Mouse (Mus musculus): ENCODE measurements around the gene Mrps12. TPM values are rescaled to one million over a fixed set of nuclear protein-coding genes. Genes with fewer than 3 reads are reported as not detected.
A peak's percentile ranks its signal among the peaks of the same experiment; 100 is the strongest.

Mrps12 gene
- total and polyA plus RNA-seq, 3 experiments, result 126 to 137 TPM; not detected in 1

DNA sequence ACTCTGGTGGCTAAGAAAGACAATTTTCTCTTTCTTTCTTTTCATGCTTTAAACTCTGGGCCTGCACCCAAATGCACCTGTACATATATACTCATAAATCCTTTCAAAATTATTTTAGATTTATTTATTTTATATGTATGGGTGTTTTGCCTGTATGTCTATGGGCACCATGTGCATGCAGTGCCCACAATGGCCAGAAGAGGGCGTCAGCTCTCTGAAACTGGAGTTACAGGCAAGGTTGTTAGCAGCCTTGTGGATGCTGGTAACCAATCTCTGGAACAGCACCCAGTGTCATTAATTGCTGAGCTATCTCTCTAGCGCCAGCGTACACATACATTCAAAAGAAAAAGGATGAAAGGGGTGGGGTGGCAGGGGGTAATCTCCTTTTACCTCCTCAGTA, 30.7 kb downstream of the Mrps12 start:
- no peaks in the 10 kb centered on the region for H3K79me2 ChIP-seq (ENCODE audit: control insufficient read depth, insufficient read depth, low read length, poor library complexity)
- no peak overlapping the region for H3K9ac ChIP-seq (ENCODE audit: control insufficient read depth, low read depth, low read length, poor library complexity, severe bottlenecking)
- no peak overlapping the region for H3K4me3 ChIP-seq (ENCODE audit: control insufficient read depth in 1 of 2, insufficient read depth in 1 of 2, low read depth in 2 of 2, low read length in 2 of 2)
- no peaks in the 10 kb centered on the region for H3K4me1 ChIP-seq (ENCODE audit: control insufficient read depth in 1 of 2, insufficient read depth in 2 of 2, low read length in 2 of 2)
- no peaks in the 10 kb centered on the region; a peak in 1 of 4 replicates for H3K27me3 ChIP-seq (ENCODE audit: control insufficient read depth in 1 of 2, insufficient read depth in 2 of 2, low read length in 2 of 2)
- TF ChIP-seq CTCF (IDR thresholded peaks at IDR 0.05 in 2 of 3, conservative IDR thresholded peaks at IDR 0.05 in 1 of 3; ENCODE audit: control insufficient read depth in 1 of 3, insufficient read depth in 1 of 3, low read depth in 2 of 3, low read length in 3 of 3, poor library complexity in 1 of 3, severe bottlenecking in 1 of 3) (peak; percentile 45 to 60 (median 48)), ZNF384 (IDR thresholded peaks at IDR 0.05; ENCODE audit: low read depth, low read length) (no peak), CHD2 (IDR thresholded peaks at IDR 0.05; ENCODE audit: low read length) (no peak), MXI1 (IDR thresholded peaks at IDR 0.05; ENCODE audit: low read depth, low read length) (no peak), MEF2A (IDR thresholded peaks at IDR 0.05; ENCODE audit: extremely low read depth, insufficient replicate concordance, low read depth, low read length, poor library complexity, severe bottlenecking) (no peak), ZMIZ1 (IDR thresholded peaks at IDR 0.05; ENCODE audit: low read depth, low read length) (no peak), E2F4 (IDR thresholded peaks at IDR 0.05; ENCODE audit: borderline replicate concordance, low read depth, low read length) (no peak), ZC3H11A (IDR thresholded peaks at IDR 0.05; ENCODE audit: low read depth, low read length) (no peak)
- H3K27ac ChIP-seq (ENCODE audit: control insufficient read depth, low read depth, low read length), result no peak overlapping the region
- no peaks in the 10 kb centered on the region for H3K36me3 ChIP-seq (ENCODE audit: control insufficient read depth in 1 of 2, insufficient read depth in 2 of 2, low read length in 2 of 2)
- DNase-seq (ENCODE audit: low read depth, low spot score), result peak; percentile 33
- H3K9me3 ChIP-seq (replicated peaks; ENCODE audit: insufficient read depth, low read length), result no peaks in the 10 kb centered on the region

DNA sequence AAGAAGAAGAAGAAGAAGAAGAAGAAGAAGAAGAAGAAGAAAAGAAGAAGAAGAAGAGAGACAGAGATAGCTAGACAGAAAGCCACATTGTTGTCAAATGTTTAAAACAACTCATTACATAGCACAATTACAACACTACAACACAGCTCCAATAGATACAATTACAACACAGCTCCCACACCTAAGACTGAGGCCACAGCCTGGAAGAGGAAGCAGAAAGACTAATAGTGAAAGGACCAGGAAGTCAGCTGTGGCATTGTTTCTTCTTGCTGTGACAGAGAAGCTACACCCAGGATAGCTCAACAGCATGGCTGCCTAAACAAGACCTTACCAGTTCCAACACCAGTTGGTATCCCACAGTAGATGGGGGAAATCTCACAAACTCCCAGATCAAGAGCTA, 32.2 kb downstream of the Mrps12 start:
- peak; percentile 10 for DNase-seq (ENCODE audit: low read depth, low spot score)
- no peaks in the 10 kb centered on the region for H3K9me3 ChIP-seq (replicated peaks; ENCODE audit: insufficient read depth, low read length)
- H3K36me3 ChIP-seq (ENCODE audit: control insufficient read depth in 1 of 2, insufficient read depth in 2 of 2, low read length in 2 of 2), result no peaks in the 10 kb centered on the region
- no peaks in the 10 kb centered on the region for H3K4me1 ChIP-seq (ENCODE audit: control insufficient read depth in 1 of 2, insufficient read depth in 2 of 2, low read length in 2 of 2)
- H3K79me2 ChIP-seq (ENCODE audit: control insufficient read depth, insufficient read depth, low read length, poor library complexity), result no peaks in the 10 kb centered on the region
- no peaks in the 10 kb centered on the region; a peak in 1 of 4 replicates for H3K27me3 ChIP-seq (ENCODE audit: control insufficient read depth in 1 of 2, insufficient read depth in 2 of 2, low read length in 2 of 2)
- TF ChIP-seq CHD2 (IDR thresholded peaks at IDR 0.05; ENCODE audit: low read length) (no peak), ZKSCAN1 (IDR thresholded peaks at IDR 0.05; ENCODE audit: low read depth, low read length) (no peak), ETS1 (IDR thresholded peaks at IDR 0.05; ENCODE audit: low read depth, low read length) (no peak), CTCF (IDR thresholded peaks at IDR 0.05 in 2 of 3, conservative IDR thresholded peaks at IDR 0.05 in 1 of 3; ENCODE audit: control insufficient read depth in 1 of 3, insufficient read depth in 1 of 3, low read depth in 2 of 3, low read length in 3 of 3, poor library complexity in 1 of 3, severe bottlenecking in 1 of 3) (no peak), BHLHE40 (IDR thresholded peaks at IDR 0.05; ENCODE audit: borderline replicate concordance, low read depth, low read length) (no peak), NELFE (IDR thresholded peaks at IDR 0.05; ENCODE audit: low read depth, low read length) (no peak), TCF12 (IDR thresholded peaks at IDR 0.05; ENCODE audit: low read depth, low read length) (no peak), ZMIZ1 (IDR thresholded peaks at IDR 0.05; ENCODE audit: low read depth, low read length) (no peak), MYC (IDR thresholded peaks at IDR 0.05; ENCODE audit: low read depth, low read length) (no peak), JUND (IDR thresholded peaks at IDR 0.05; ENCODE audit: low read depth, low read length) (no peak), CHD1 (IDR thresholded peaks at IDR 0.05; ENCODE audit: low read depth, low read length) (no peak), EP300 (IDR thresholded peaks at IDR 0.05; ENCODE audit: low read depth in 1 of 2, low read length in 2 of 2) (no peak), TAL1 (IDR thresholded peaks at IDR 0.05; ENCODE audit: low read length) (no peak), NRF1 (IDR thresholded peaks at IDR 0.05; ENCODE audit: insufficient read depth, low read depth, low read length, poor library complexity, severe bottlenecking) (no peak), E2F4 (IDR thresholded peaks at IDR 0.05; ENCODE audit: borderline replicate concordance, low read depth, low read length) (no peak)
- H3K4me3 ChIP-seq (ENCODE audit: control insufficient read depth in 1 of 2, insufficient read depth in 1 of 2, low read depth in 2 of 2, low read length in 2 of 2), result no peak overlapping the region
- no peak overlapping the region for H3K27ac ChIP-seq (ENCODE audit: control insufficient read depth, low read depth, low read length)
- H3K9ac ChIP-seq (ENCODE audit: control insufficient read depth, low read depth, low read length, poor library complexity, severe bottlenecking), result no peak overlapping the region
